Mouse (Mus musculus) erythroblast, adult 5-6 weeks (primary cell): ENCODE results near the gene Fam69b. TPM values are rescaled to one million over a fixed set of nuclear protein-coding genes. Genes with fewer than 3 reads are reported as not detected.
A peak's percentile ranks its signal among the peaks of the same experiment; 100 is the strongest.

Experiments
- ATAC-seq: replicated peaks from 2 replicates; pipeline ENCODE4 v1.8.0; 2016; ENCODE audit warnings: moderate number of reproducible peaks, mild to moderate bottlenecking, moderate TSS enrichment, inconsistent platforms; ENCODE audit not compliant: poor library complexity, low FRiP score, severe bottlenecking
- total RNA-seq, 2 experiments: library from RNA; stranded (forward) in 1 of 2; stranded (reverse) in 1 of 2; fragments of 150-400 nt in 1 of 2; fragments of 200-764, 138-1000 nt in 1 of 2; gene quantifications; 2 replicates each; pipeline versions ENCODE4 v1.2.3 to v1.2.4; 2015 to 2017; ENCODE audit warnings: low replicate concordance in 2 of 2

The Fam69b gene
- total RNA-seq, 2 experiments from 2014 or later: 0.34 TPM; not detected in 1

GRCm38 (mm10) chr2:26617928-26618327 lies 10.3 kb upstream of the Fam69b start:
- no peak for ATAC-seq

GRCm38 (mm10) chr2:26621246-26621645 lies 7.0 kb upstream of the Fam69b start:
- ATAC-seq: no peak

GRCm38 (mm10) chr2:26622984-26623383 lies 5.3 kb upstream of the Fam69b start:
- no peak for ATAC-seq

- no peak for ATAC-seq
Observed at GRCm38 (mm10) chr2:26625419-26625818, 2.8 kb upstream of the Fam69b start.

GRCm38 (mm10) chr2:26626081-26626480 lies 2.2 kb upstream of the Fam69b start:
- ATAC-seq: no peak

- no peak for ATAC-seq
Observed at GRCm38 (mm10) chr2:26628792-26629437, 658 bp downstream of the Fam69b start.

GRCm38 (mm10) chr2:26632541-26633395 lies 4.5 kb downstream of the Fam69b start:
- no peak for ATAC-seq

- no peak for ATAC-seq
Observed at GRCm38 (mm10) chr2:26633953-26634530, 5.8 kb downstream of the Fam69b start.

GRCm38 (mm10) chr2:26634629-26635488 lies 6.6 kb downstream of the Fam69b start:
- no peak for ATAC-seq

GRCm38 (mm10) chr2:26635489-26636324 lies 7.5 kb downstream of the Fam69b start:
- ATAC-seq: no peak

- no peak for ATAC-seq
Observed at GRCm38 (mm10) chr2:26636325-26636635, 8.0 kb downstream of the Fam69b start.

- no peak for ATAC-seq
Observed at GRCm38 (mm10) chr2:26637316-26637932, 9.2 kb downstream of the Fam69b start.

- ATAC-seq: no peak
Observed at GRCm38 (mm10) chr2:26638039-26638438, 9.8 kb downstream of the Fam69b start.

GRCm38 (mm10) chr2:26638572-26638971 lies 10.3 kb downstream of the Fam69b start:
- no peak for ATAC-seq

- ATAC-seq: peak; percentile 55; the same call in 1 of the 2 replicates
Observed at GRCm38 (mm10) chr2:26639083-26639482, 10.8 kb downstream of the Fam69b start.

- ATAC-seq: peak; percentile 88
Observed at GRCm38 (mm10) chr2:26639838-26640830, 11.9 kb downstream of the Fam69b start.

- ATAC-seq: no peak
Observed at GRCm38 (mm10) chr2:26641006-26641647, 12.9 kb downstream of the Fam69b start.
